Mouse (Mus musculus): Measurements from ENCODE around the gene Ilk. TPM values are rescaled to one million over a fixed set of nuclear protein-coding genes. Genes with fewer than 3 reads are reported as not detected.
"Not testable (repeated sequence)": the region's sequence is repeated elsewhere in the genome, so short reads cannot be mapped to it uniquely, and the experiment has no call there.

Ilk gene
- polyA plus RNA-seq, 1 experiment from 2014 or later: 403 TPM

GRCm38 (mm10) chr7:105728701-105729428 lies 7.5 kb upstream of the Ilk start:
- Histone ChIP-seq H3K27ac (ENCODE audit: low read length) (no peak overlapping the region), H3K9ac (ENCODE audit: low read length) (no peak overlapping the region), H3K27me3 (ENCODE audit: control insufficient read depth, insufficient read depth, low read length) (no peaks in the 10 kb centered on the region), H3K4me1 (ENCODE audit: control insufficient read depth, insufficient read depth, low read length) (no peaks in the 10 kb centered on the region), H3K4me3 (ENCODE audit: low read length) (no peak overlapping the region), H3K9me3 (replicated peaks; ENCODE audit: control insufficient read depth, low read length) (no peaks in the 10 kb centered on the region), H3K36me3 (ENCODE audit: control insufficient read depth, insufficient read depth) (peaks cover 39% of the 10 kb centered on the region), H3K4me2 (ENCODE audit: low read depth, low read length) (no peak overlapping the region)
- no peak for ATAC-seq (replicated peaks; ENCODE audit: extremely low read depth, insufficient read depth, low FRiP score)
- WGBS: 79% methylated on average over 6 of the region's 6 CpGs

GRCm38 (mm10) chr7:105733836-105734235 lies 2.6 kb upstream of the Ilk start:
- Histone ChIP-seq H3K4me1 (ENCODE audit: control insufficient read depth, insufficient read depth, low read length) (peaks cover 17% of the 10 kb centered on the region), H3K4me2 (ENCODE audit: low read depth, low read length) (no peak overlapping the region), H3K9ac (ENCODE audit: low read length) (no peak overlapping the region), H3K27ac (ENCODE audit: low read length) (no peak overlapping the region), H3K9me3 (replicated peaks; ENCODE audit: control insufficient read depth, low read length) (no peaks in the 10 kb centered on the region), H3K27me3 (ENCODE audit: control insufficient read depth, insufficient read depth, low read length) (no peaks in the 10 kb centered on the region), H3K36me3 (ENCODE audit: control insufficient read depth, insufficient read depth) (peaks cover 45% of the 10 kb centered on the region), H3K4me3 (ENCODE audit: low read length) (no peak overlapping the region)
- WGBS: 93% methylated on average over 11 of the region's 11 CpGs
- ATAC-seq (replicated peaks; ENCODE audit: extremely low read depth, insufficient read depth, low FRiP score): no peak

GRCm38 (mm10) chr7:105734826-105735225 lies 1.6 kb upstream of the Ilk start:
- no peak for ATAC-seq (replicated peaks; ENCODE audit: extremely low read depth, insufficient read depth, low FRiP score)
- WGBS: 79% methylated on average over 8 of the region's 8 CpGs
- Histone ChIP-seq H3K27ac (ENCODE audit: low read length) (no peak overlapping the region), H3K4me1 (ENCODE audit: control insufficient read depth, insufficient read depth, low read length) (peaks cover 23% of the 10 kb centered on the region), H3K9ac (ENCODE audit: low read length) (no peak overlapping the region), H3K27me3 (ENCODE audit: control insufficient read depth, insufficient read depth, low read length) (no peaks in the 10 kb centered on the region), H3K36me3 (ENCODE audit: control insufficient read depth, insufficient read depth) (peaks cover 41% of the 10 kb centered on the region), H3K9me3 (replicated peaks; ENCODE audit: control insufficient read depth, low read length) (no peaks in the 10 kb centered on the region), H3K4me3 (ENCODE audit: low read length) (no peak overlapping the region), H3K4me2 (ENCODE audit: low read depth, low read length) (no peak overlapping the region)

- H3K4me1 ChIP-seq (ENCODE audit: control insufficient read depth, insufficient read depth, low read length): peaks cover 23% of the 10 kb centered on the region
- WGBS: 50% methylated on average over 4 of the region's 4 CpGs
- not testable (repeated sequence) for H3K9me3 ChIP-seq (replicated peaks; ENCODE audit: control insufficient read depth, low read length); H3K27me3 ChIP-seq (ENCODE audit: control insufficient read depth, insufficient read depth, low read length); ATAC-seq (replicated peaks; ENCODE audit: extremely low read depth, insufficient read depth, low FRiP score)
- peak overlapping the region; percentile 98 for H3K27ac ChIP-seq (ENCODE audit: low read length)
- peaks cover 43% of the 10 kb centered on the region for H3K36me3 ChIP-seq (ENCODE audit: control insufficient read depth, insufficient read depth)
- H3K9ac ChIP-seq (ENCODE audit: low read length): peak overlapping the region; percentile 98
- H3K4me2 ChIP-seq (ENCODE audit: low read depth, low read length): peak overlapping the region; percentile 84
- peak overlapping the region; percentile 94 for H3K4me3 ChIP-seq (ENCODE audit: low read length)
Measured at GRCm38 (mm10) chr7:105735464-105735863, 928 bp upstream of the Ilk start.

GRCm38 (mm10) chr7:105736911-105737521 lies 624 bp downstream of the Ilk start, which contains the start of gene Rrp8:
Gene Rrp8, minus strand, starts transcription at chr7:105737385.
- no peaks in the 10 kb centered on the region for H3K9me3 ChIP-seq (replicated peaks; ENCODE audit: control insufficient read depth, low read length)
- peak; percentile 3; the same call in 1 of the 2 replicates for ATAC-seq (replicated peaks; ENCODE audit: extremely low read depth, insufficient read depth, low FRiP score)
- H3K9ac ChIP-seq (ENCODE audit: low read length): peak within 1 kb of the TSS; percentile 98
- peak within 1 kb of the TSS; percentile 94 for H3K4me3 ChIP-seq (ENCODE audit: low read length)
- H3K27me3 ChIP-seq (ENCODE audit: control insufficient read depth, insufficient read depth, low read length): no peaks in the 10 kb centered on the region
- WGBS: under 1% methylated on average over 30 of the region's 30 CpGs
- H3K27ac ChIP-seq (ENCODE audit: low read length): peak within 1 kb of the TSS; percentile 98
- H3K4me2 ChIP-seq (ENCODE audit: low read depth, low read length): peak within 1 kb of the TSS; percentile 86
- peaks cover 23% of the 10 kb centered on the region for H3K4me1 ChIP-seq (ENCODE audit: control insufficient read depth, insufficient read depth, low read length)
- peaks cover 39% of the 10 kb centered on the region for H3K36me3 ChIP-seq (ENCODE audit: control insufficient read depth, insufficient read depth)

- peak overlapping the region; percentile 94 for H3K4me3 ChIP-seq (ENCODE audit: low read length)
- peaks cover 23% of the 10 kb centered on the region for H3K4me1 ChIP-seq (ENCODE audit: control insufficient read depth, insufficient read depth, low read length)
- no peaks in the 10 kb centered on the region for H3K9me3 ChIP-seq (replicated peaks; ENCODE audit: control insufficient read depth, low read length)
- no peaks in the 10 kb centered on the region for H3K27me3 ChIP-seq (ENCODE audit: control insufficient read depth, insufficient read depth, low read length)
- peak overlapping the region; percentile 86 for H3K4me2 ChIP-seq (ENCODE audit: low read depth, low read length)
- peak overlapping the region; percentile 98 for H3K9ac ChIP-seq (ENCODE audit: low read length)
- 14% methylated on average over 3 of the region's 3 CpGs for WGBS
- ATAC-seq (replicated peaks; ENCODE audit: extremely low read depth, insufficient read depth, low FRiP score): no peak
- H3K36me3 ChIP-seq (ENCODE audit: control insufficient read depth, insufficient read depth): peaks cover 36% of the 10 kb centered on the region
- H3K27ac ChIP-seq (ENCODE audit: low read length): peak overlapping the region; percentile 98
Measured at GRCm38 (mm10) chr7:105737648-105738047, 1.3 kb downstream of the Ilk start.

GRCm38 (mm10) chr7:105738286-105738685 lies 1.9 kb downstream of the Ilk start:
- Histone ChIP-seq H3K9me3 (replicated peaks; ENCODE audit: control insufficient read depth, low read length) (no peaks in the 10 kb centered on the region), H3K4me1 (ENCODE audit: control insufficient read depth, insufficient read depth, low read length) (peaks cover 26% of the 10 kb centered on the region), H3K27ac (ENCODE audit: low read length) (peak overlapping the region; percentile 97), H3K9ac (ENCODE audit: low read length) (peak overlapping the region; percentile 98), H3K27me3 (ENCODE audit: control insufficient read depth, insufficient read depth, low read length) (no peaks in the 10 kb centered on the region), H3K4me2 (ENCODE audit: low read depth, low read length) (peak overlapping the region; percentile 86), H3K4me3 (ENCODE audit: low read length) (peak overlapping the region; percentile 94), H3K36me3 (ENCODE audit: control insufficient read depth, insufficient read depth) (peaks cover 30% of the 10 kb centered on the region)
- ATAC-seq (replicated peaks; ENCODE audit: extremely low read depth, insufficient read depth, low FRiP score): no peak
- 35% methylated on average over 2 of the region's 2 CpGs for WGBS

- peaks cover 29% of the 10 kb centered on the region for H3K4me1 ChIP-seq (ENCODE audit: control insufficient read depth, insufficient read depth, low read length)
- no peaks in the 10 kb centered on the region for H3K27me3 ChIP-seq (ENCODE audit: control insufficient read depth, insufficient read depth, low read length)
- H3K36me3 ChIP-seq (ENCODE audit: control insufficient read depth, insufficient read depth): peaks cover 24% of the 10 kb centered on the region
- 3% methylated on average over 3 of the region's 3 CpGs for WGBS
- H3K27ac ChIP-seq (ENCODE audit: low read length): peak overlapping the region; percentile 97
- H3K9ac ChIP-seq (ENCODE audit: low read length): peak overlapping the region; percentile 98
- peak overlapping the region; percentile 86 for H3K4me2 ChIP-seq (ENCODE audit: low read depth, low read length)
- no peaks in the 10 kb centered on the region for H3K9me3 ChIP-seq (replicated peaks; ENCODE audit: control insufficient read depth, low read length)
- H3K4me3 ChIP-seq (ENCODE audit: low read length): peak overlapping the region; percentile 94
- ATAC-seq (replicated peaks; ENCODE audit: extremely low read depth, insufficient read depth, low FRiP score): peak; percentile 69
Measured at GRCm38 (mm10) chr7:105738948-105739347, 2.6 kb downstream of the Ilk start.

- no peak for ATAC-seq (replicated peaks; ENCODE audit: extremely low read depth, insufficient read depth, low FRiP score)
- peaks cover 18% of the 10 kb centered on the region for H3K36me3 ChIP-seq (ENCODE audit: control insufficient read depth, insufficient read depth)
- H3K4me1 ChIP-seq (ENCODE audit: control insufficient read depth, insufficient read depth, low read length): peaks cover 31% of the 10 kb centered on the region
- H3K9me3 ChIP-seq (replicated peaks; ENCODE audit: control insufficient read depth, low read length): no peaks in the 10 kb centered on the region
- WGBS: 89% methylated on average over 13 of the region's 13 CpGs
- no peak overlapping the region for H3K9ac ChIP-seq (ENCODE audit: low read length)
- no peak overlapping the region for H3K4me3 ChIP-seq (ENCODE audit: low read length)
- no peaks in the 10 kb centered on the region for H3K27me3 ChIP-seq (ENCODE audit: control insufficient read depth, insufficient read depth, low read length)
- H3K27ac ChIP-seq (ENCODE audit: low read length): no peak overlapping the region
- no peak overlapping the region for H3K4me2 ChIP-seq (ENCODE audit: low read depth, low read length)
Measured at GRCm38 (mm10) chr7:105740089-105740795, 3.9 kb downstream of the Ilk start.
